Mouse (Mus musculus): ENCODE results near the gene Wiz.

Gene Wiz

GRCm38 (mm10) chr17:32377137-32377536 is 12.1 kb downstream of the Wiz start:
- no peak for DNase-seq

GRCm38 (mm10) chr17:32376475-32376874 is 12.8 kb downstream of the Wiz start:
- DNase-seq: no peak

- no peak for DNase-seq
These were observed 20.2 kb downstream of the Wiz start for GRCm38 (mm10) chr17:32368991-32369578.

DNA sequence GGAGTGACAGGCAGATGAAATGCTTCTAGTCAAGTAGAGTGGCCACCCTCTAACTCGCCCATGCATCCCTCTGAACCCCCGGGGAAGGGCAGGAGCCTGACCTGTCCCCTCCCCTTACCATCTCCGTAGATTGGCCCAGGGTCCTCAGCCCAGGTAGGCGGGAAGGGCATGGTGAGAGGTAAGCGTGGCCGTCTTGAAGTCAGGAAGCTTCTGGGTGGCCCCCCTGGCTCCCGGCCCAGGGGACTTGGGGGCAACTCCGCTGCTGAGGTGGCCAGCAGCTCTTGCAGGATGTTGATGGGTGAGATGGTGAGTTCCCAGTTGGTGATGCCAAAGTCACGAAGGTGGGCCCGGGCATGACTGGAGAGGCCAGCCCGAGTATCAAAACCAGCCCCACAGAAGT is 21.5 kb downstream of the Wiz start:
- no peak for DNase-seq

DNA sequence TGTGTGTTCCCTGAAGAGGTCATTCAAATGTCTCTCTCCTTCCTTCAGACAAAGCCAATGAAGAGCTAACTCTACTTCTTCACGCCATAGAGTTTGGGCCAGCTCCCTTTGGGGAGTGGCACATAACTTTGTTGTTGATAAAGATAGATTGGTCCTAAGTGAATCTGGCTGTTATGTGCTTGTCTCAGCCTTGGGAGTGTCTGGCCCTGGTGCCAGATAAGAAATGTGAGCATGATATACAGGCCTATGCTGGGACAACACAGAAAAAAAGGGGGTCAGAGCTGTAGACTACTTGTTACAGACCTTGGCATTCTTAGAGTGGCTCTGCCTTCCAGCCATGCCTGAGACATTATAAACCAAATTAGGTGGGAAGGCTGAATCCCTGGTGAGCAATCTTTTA is 23.9 kb downstream of the Wiz start:
- DNase-seq: no peak

DNA sequence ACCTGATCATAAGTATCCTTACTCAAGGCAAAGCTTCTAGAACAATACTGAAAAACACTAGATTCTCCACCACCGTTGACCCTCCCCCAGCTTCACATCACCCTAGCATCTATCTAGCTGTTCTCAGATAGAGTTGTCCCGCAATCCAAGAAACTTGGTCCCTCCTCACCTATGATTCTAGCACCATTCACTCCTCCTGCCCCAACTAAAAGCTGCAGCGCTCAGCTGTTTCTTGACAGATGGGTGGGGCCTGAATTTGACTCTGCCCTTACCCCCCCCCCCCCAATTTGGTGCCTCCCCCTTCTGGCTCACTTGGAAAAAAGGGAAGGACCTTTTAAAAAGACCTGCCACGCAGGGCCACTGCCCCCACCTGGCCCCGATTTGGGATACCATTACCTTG is 24.4 kb downstream of the Wiz start:
- DNase-seq: no peak

DNA sequence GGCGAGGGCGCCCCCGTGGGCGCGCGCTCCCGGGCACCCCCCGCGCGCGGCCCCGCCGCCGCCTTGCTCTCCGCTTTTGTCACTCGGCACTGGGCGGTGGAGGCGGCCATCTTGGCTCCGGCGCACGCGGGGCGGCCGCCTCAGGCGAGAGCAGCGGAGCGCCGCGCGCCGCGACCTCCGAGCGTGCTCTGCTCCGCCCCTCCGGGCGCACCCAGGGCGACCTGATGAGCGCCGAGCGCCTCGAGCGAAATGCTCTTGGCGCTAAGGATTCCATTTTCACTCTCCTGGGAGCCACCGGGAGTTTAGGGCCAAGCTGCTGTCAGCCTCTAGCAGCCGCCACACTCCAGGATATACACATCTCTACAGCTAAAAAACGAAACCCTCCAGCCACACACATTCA is 24.9 kb downstream of the Wiz start:
- peak; percentile 65 to 80 for DNase-seq

DNA sequence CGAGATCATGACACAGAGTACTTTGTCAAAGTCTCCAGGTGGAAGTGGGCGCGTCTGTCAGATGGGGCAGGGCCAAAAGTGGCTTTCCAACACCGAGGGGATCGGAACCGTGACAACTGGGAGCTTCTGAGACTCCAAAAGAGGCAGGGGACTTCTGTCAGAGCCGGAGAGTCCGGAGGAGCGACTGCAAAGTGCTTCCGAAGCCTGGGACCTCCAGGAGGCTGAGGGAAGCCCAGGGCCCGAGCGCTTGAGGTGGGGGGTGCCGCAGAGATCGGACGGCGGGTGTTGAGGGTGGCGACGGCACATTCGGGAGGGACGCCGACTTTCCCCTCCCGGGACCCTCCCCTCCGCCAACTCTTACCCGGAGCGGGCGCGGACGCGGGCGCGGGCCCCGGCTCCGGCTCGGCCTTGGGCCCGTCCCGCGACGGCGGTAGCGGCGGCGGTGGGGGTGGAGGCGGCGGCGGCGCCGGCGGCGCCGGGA is 25.4 kb downstream of the Wiz start:
- DNase-seq: no peak

- no peak for DNase-seq
These were observed 26.6 kb downstream of the Wiz start for GRCm38 (mm10) chr17:32362686-32363085.

GRCm38 (mm10) chr17:32359928-32360327 is 29.3 kb downstream of the Wiz start:
- no peak for DNase-seq

- no peak for DNase-seq
These were observed 30.3 kb downstream of the Wiz start for GRCm38 (mm10) chr17:32358943-32359340.

- DNase-seq: no peak
These were observed 30.9 kb downstream of the Wiz start for GRCm38 (mm10) chr17:32358192-32358942.

DNA sequence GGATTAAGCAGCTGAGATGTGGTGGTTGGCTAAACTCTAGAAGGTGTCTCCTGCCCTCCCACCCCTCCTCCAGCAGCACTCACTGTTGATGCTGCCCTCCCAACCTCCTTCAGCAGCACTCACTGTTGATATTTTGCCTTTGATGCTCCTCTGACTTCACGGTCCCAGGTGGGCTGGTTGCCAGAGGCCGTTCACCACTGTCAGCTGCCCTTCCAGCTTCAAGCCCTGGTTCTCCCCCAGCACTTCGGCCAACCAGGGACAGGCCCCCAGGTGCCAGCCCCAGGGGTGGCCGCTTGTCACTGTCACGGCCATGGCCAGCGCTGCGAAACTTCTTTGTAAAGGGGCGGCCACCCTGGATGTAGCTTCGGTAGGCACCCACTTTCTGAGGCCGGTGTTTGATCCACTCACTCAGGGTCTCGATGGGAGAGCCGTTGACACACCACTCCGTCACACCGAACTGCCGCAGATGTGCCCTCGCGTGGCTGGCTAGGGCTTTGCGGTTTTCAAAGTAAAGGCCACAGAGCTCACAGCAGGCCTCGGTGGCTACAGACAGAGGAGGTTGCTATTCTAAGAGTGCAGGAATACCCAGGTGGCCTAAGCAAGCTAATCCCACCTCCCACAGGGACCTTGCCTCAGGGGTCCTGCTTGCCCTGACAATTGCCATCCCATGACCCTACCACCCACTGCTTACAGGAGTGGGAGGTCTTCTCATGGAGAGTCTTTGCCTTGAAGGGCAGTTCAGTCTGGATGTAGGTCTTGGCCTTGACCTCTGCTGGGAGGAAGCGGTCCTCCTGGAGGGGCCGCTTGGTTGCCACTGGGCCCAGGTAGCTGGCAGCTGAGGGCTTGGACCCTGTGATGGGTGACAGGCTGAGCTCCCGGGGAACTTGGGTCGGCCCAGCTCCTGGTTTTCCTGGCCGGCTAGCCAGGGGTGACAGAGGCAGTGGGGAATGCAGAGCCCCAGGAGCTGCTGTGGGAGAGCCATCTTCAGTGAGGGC is 32.2 kb downstream of the Wiz start:
- DNase-seq: no peak

DNA sequence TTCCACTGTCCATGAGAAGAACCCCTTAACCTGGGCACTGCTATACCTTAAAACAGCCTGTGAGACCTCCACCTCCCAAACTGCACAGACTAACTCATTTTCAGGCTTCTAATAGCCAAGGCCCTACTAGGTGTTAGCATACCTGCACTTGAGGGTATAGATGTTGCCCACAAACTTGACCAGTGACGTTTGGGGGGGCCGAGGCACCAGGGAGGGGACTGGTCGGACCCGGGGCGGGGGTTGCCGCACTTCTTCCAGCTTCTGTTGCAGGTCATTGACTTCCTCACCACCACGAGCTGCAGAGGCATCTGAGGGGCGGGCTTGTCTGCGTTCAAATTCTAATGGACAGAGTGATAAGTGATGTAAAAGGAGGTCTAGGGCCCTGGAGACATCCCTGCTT is 33.0 kb downstream of the Wiz start:
- no peak for DNase-seq

DNA sequence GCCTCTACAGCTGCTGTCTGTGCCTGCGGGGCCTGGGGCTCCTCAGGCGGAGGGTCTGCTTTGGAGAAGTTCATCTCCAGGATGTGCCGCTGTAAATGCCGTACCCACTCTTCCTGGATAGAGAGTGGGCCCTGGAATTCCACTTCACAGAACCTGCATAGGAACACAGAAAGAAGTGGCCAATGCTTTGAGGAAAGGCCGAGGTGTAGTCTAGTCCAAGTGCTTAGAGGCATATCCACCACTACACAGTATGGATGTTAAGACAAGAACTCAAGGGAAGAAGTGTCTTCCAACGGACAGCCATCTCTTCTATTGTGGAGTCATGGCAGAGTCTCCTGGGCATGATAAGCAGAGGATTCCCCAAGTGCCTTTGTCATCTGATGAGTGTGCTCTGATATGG is 34.2 kb downstream of the Wiz start:
- DNase-seq: no peak

DNA sequence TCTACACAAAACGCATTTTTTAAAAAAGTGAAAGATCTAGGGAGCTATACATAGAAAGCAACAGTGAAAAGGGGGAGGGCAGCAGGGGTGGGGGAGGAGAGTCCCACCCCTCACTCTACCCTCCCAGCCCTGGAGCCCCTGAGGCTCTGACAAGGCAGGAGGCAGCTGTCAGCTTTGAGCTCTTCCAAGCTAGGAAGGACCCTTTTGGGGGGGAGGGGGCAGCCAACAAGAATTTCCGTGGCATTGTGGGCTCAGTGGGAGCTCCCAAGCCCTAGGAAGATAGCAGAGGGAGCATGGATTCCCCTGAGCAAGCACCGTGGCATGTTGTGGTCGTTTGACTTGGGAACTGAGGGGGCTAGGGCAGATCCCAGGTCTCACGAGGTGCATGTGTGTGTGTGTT is 35.0 kb downstream of the Wiz start:
- DNase-seq: no peak

- no peak for DNase-seq
These were observed 35.5 kb downstream of the Wiz start for GRCm38 (mm10) chr17:32353696-32354095.

GRCm38 (mm10) chr17:32351726-32352125 is 37.5 kb downstream of the Wiz start:
- DNase-seq: no peak

DNA sequence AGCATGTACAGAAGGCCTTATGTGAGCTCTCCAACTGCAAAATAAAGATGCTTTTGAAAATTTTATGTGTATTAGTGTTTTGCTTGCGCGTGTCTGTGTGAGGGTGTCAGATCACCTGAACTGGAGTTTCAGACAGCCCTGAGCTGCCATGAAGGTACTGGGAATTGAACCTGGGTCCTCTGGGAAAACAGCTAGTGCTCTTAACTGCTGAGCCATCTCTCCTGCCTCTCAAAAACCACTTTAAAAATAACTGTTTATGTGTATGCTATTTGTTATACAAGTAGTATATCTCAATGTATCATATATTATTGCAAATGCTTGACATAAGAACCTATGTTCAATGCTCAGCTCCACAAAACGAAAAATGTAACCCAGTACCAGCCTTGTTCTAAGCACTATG is 38.0 kb downstream of the Wiz start:
- no peak for DNase-seq

DNA sequence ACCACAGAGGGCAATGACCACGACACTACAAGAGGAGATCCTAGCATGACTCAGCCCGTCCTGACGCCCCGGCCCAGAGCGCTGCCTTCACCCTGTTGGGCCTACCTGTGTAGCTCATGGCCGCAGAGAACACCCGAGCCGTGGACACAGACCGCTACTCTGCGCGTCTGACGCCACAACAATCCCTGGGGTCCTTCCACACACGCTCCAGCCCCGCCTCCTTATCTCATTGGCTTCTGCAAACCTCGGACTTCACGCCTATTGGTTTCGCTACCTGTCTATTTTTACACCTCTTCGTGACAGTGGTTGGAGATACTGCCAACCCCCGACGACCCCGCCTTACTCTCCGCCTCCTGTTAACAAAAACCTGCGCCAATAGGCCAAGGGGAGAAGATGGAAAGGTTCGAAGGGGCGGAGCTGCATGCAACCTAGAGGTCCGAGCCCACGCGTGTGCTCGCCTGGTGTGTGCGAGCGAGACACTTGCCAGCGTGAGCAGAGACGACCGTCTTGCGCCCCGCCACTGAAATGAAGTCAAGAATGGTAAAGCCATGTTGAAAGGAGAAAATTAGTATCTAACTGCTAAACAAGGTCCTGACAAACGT is 38.8 kb downstream of the Wiz start, which contains the start of gene Akap8l:
Gene Akap8l (minus strand): TSS at position 226 of the 602 bp plus-strand sequence.
- peak; percentile 89 to 90 for DNase-seq

DNA sequence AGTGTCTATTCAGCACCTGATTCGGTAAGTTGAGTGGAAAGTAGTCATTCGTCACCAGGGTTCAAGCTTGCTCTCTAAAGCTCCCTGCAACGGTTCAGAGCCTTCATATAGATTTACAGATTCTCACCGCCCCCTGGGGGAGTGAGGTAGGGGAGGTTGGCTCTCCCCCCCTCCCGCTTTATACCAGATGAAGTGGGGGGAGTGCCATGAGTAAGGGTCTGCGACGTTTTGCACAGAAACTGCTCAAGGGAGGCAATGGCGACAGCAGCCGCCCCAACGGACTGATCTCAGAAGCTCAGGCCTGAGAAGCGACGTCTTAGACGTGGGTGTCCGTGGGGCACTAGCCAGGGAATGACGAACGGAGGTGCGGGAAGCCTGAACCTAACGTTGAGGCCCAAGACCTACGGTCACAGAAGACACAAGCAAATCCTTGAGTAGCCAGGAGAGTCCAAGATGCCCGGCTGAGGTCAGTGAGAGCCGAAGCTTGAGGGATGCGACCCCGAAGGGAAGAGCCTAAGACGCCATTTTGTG is 39.3 kb downstream of the Wiz start:
- DNase-seq: no peak

DNA sequence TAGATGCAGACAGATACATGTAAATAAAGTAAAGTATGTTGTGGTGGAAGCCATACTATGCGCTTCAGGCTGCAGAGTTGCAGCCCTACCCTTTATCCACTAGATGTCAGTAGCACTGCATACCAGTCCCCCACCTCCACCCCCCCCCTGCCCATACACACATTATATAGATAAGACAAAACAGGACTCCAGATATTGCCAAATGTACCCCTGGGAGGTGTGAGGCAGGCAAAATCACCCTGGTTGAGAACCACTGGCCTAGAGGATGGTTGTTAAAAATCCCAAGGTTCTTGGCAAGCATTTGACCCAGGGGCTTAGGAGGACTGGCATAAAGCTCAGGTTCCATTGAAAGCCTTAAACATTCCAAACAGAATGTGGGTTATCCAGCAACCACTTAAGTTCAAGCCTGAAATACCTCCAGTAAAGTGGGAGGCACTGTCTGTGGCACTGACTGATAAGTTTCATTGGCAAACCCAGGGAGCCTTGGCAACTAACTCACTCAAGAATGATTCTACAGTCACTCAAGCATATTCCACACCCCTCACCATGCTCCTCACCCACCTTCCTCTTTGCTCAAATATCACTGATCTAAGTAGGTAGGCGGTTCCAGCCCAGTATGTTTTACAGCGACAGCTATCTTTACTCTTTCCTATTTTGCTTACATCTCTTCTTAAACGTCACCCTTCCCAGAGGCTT is 40.1 kb downstream of the Wiz start:
- DNase-seq: peak in 1 of 2 experiments; percentile 31

All from spleen, adult 18-20 months (tissue).